Mouse (Mus musculus) heart, embryonic 16.5 days (tissue): Measurements from ENCODE around the gene Nod2. TPM values are rescaled to one million over a fixed set of nuclear protein-coding genes. Genes with fewer than 3 reads are reported as not detected.

Source experiments
- polyA plus RNA-seq: library from polyadenylated mRNA; unstranded; fragments of >200 nt; fragmentation: Nextera tagmentation; extraction: Ambion mirVana; gene quantifications from 2 replicates; pipeline ENCODE4 v1.2.1, GENCODE M21; 2015

Nod2 gene
- polyA plus RNA-seq, 1 experiment from 2014 or later: 0.12 TPM

Other genes with a start within 250 kb of the Nod2 start
- 12.3 and 15.4 TPM in 2 replicates for gene Nkd1, start 126.0 kb upstream of the Nod2 start, polyA plus RNA-seq
- gene Snx20, start 11.2 kb upstream of the Nod2 start, polyA plus RNA-seq: 2.4 and 3.2 TPM in 2 replicates
- gene Cyld, start 49.7 kb downstream of the Nod2 start, polyA plus RNA-seq: 11.0 and 12.7 TPM in 2 replicates